Mouse (Mus musculus) G1E (cell line): ENCODE measurements around the gene Jmjd1c.
A peak's percentile ranks its signal among the peaks of the same experiment; 100 is the strongest.

Source experiments
- CTCF ChIP-seq: IDR thresholded peaks from 2 replicates; pipeline ENCODE4 v1.5.1; 2012; ENCODE audit warnings: low read depth, low read length, inconsistent platforms, mixed read lengths
- GATA1 ChIP-seq: IDR thresholded peaks from 2 replicates; pipeline ENCODE4 v1.6.1; 2012; ENCODE audit warnings: borderline replicate concordance, low read length, inconsistent platforms, mixed read lengths
- GATA2 ChIP-seq: IDR thresholded peaks from 2 replicates; pipeline ENCODE4 v1.6.1; 2012; ENCODE audit warnings: low read depth, low read length, inconsistent platforms, borderline replicate concordance
- POLR2AphosphoS5 ChIP-seq: IDR thresholded peaks from 2 replicates; pipeline ENCODE4 v1.6.1; 2012; ENCODE audit warnings: low read depth, low read length, inconsistent platforms; ENCODE audit not compliant: insufficient replicate concordance
- TAL1 ChIP-seq: conservative IDR thresholded peaks from 2 replicates; pipeline ENCODE4 v1.6.1; 2012; ENCODE audit warnings: low read depth, low read length, inconsistent platforms, mixed read lengths

DNA sequence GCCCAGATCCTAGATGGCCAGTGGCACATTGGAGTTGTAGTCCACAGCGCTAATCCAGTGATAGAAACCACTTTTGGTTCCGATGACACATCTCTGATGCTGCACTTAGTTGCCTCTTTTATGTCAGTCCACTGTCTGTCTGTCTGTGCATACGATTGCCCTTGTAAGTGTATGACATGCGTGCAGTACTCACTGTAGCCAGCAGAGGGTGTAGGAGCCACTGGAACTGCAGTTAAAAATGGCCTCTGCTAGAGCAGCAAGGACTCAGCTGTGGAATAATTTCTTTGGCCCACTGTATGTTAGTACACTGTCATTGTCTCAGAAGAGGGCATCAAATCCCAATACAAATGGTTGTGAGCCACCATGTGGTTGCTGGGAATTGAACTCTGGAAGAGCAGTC, 151.2 kb downstream of the Jmjd1c start:
- TF ChIP-seq CTCF, result peak; percentile 74
- no peak for TF ChIP-seq GATA1
- TF ChIP-seq TAL1, result no peak
- TF ChIP-seq GATA2, result no peak
- no peak for TF ChIP-seq POLR2AphosphoS5
